Mouse (Mus musculus): Measurements from ENCODE around the gene Tcp1. TPM values are rescaled to one million over a fixed set of nuclear protein-coding genes. Genes with fewer than 3 reads are reported as not detected.
"Not testable (repeated sequence)": the region's sequence is repeated elsewhere in the genome, so short reads cannot be mapped to it uniquely, and the experiment has no call there.

The Tcp1 gene
- total RNA-seq, 2 experiments from 2014 or later, result 188 to 223 TPM

DNA sequence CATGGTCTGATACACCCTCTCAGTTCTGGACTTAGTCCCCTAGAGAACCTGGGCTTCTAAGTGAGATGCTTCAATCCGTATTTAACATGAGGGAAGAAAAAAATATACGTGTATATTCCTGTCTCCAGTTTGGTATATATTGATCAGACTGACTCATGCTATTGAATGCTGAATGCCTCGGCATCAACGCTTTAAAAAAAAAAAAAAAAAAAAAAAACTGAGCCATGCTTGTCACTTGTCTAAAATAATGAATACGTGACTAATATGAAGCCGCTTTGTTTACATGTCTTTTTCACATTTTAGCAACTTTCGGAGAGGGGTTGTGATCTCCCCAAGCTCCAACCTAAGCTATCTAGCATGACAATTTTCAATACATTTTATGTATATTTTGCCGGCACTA is 5.1 kb upstream of the Tcp1 start:
- DNase-seq (ENCODE audit: extremely low spot score in 1 of 2, low spot score in 1 of 2), result no peak

DNA sequence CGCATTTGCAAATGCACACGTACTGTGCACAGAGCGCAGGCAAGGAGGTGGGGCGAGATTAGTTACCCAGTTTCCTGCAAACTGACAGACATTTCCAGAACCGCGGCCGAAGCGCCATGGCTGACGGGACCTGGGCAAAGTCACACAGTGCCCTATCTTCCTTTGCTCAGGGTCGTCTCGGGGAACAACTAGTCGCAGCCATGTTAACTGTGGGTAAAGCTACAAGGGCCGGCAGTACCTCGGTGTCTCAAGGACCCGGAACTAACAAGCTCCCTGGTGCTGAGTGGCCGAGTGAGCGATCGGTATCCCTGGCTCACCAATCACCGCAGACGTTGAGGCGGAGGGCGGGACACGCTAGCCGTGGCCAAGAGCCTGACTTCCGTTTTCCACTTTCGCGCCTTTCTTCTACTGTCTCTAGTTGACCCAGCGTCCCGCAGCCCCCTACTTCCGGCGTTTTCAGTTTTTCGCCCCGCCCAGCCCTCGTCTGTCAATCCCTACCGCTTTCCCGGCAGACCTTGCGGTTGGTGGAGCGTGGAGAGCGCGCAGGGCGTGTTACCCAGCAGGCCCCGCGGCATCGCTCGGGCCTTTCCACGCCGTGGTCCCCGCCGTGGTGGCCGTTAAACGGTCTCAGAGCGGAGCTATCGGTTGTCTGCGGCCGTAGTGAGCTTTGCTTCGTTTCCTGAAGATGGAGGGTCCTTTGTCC is 531 bp downstream of the Tcp1 start, which contains the start of gene Mrpl18:
Gene Mrpl18 (minus strand): TSS at position 465 of the 703 bp plus-strand sequence.
- DNase-seq (ENCODE audit: extremely low spot score in 1 of 2, low spot score in 1 of 2), result peak; percentile 90 to 91

DNA sequence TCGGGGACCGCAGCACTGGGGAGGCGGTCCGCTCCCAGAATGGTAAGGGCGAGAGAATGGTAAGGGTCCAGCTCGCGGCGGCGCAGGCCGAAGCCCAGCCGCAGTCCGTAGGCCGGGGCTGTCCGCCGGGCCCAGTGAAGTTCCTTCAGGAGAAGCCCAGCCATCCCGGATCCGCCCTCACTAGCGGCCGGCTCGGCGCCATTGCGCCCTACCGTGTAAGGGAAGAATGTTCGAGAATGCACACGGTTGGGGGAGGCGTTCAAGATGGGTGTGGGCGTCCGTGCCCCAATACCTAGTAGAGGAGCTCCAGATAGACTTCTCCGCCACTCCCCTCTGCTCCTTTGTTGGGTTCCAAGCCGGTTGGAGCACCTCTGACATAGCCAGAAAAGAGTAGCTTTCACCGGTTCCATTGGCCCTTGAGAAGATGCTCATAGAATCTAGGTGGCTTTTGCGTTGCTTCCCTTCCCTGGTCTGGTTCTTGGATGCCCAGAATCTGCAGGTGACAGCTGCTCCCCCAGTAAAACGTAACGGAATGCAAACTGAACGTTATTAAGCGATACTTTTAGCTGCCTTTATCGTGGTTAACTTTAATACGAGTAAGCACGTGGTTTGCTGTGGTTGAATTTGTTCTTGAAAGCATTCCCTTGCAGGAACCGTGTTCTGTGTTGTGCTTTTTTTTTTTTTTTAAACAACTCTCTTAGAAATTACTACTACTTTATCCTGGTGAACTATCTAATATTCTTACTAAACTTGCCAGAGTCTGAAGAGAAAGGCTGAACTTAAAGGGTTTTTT is 1.3 kb downstream of the Tcp1 start:
- peak in 1 of 2 experiments; percentile 32 for DNase-seq (ENCODE audit: extremely low spot score in 1 of 2, low spot score in 1 of 2)

DNA sequence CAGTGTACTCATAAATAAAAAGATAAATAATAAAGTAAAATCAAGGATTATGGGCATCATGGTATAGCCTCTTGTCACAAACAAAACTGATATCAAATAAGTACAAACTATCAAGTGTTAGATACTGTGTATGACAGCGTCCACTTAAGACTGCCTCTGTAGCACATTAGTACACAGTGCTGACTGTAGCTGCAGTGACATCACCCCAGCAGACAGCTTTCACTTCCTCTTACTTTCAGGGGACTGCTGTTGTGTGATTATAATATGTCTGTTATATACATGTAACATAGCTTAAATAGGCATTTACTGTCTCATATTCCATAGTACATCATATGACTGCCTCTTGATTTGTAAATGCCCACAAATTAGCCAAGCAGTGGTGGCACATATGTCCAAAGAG is 5.6 kb downstream of the Tcp1 start:
- no peak for DNase-seq (ENCODE audit: extremely low spot score in 1 of 2, low spot score in 1 of 2)

DNA sequence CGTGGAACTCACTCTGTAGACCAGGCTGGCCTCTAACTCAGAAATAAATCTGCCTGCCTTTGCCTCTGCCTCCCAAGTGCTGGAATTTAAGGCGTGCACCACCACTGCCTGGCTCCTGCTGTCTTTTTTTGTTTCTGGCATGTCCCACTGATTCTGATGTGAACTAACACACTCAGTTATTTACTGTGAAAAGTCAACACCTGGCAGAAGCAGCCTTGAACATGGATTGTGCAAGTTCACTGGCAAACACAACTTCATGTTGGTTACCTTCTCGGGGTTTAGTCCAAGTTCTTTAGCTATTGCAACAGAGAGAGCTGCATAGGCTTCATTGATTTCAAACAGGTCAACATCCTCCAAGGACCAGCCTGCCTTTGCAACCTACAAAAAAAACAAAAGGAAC is 9.5 kb downstream of the Tcp1 start:
- DNase-seq (ENCODE audit: extremely low spot score in 1 of 2, low spot score in 1 of 2), result no peak

DNA sequence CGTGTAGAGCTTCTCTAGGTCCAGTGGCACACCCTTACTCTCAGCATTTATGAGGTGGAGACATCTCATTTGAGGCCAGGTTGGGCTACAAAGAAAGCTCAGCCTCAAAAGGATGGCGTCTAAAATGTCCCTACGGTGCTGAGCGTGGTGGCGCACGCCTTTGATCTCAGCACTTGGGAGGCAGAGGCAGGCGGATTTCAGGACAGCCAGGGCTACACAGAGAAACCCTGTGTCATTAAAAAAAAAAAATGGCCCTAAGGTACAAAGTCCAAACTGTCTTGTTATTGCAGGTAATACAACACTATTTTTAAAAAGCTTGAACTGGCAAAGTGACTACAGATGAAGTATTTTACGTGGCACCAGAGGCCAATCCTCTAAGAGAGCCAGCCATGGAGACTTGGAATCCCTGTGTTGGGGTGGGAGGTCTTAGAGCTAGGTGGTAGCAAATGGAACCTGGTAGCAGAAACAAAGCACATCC is 10.2 kb downstream of the Tcp1 start:
- no peak for DNase-seq (ENCODE audit: extremely low spot score in 1 of 2, low spot score in 1 of 2)

DNA sequence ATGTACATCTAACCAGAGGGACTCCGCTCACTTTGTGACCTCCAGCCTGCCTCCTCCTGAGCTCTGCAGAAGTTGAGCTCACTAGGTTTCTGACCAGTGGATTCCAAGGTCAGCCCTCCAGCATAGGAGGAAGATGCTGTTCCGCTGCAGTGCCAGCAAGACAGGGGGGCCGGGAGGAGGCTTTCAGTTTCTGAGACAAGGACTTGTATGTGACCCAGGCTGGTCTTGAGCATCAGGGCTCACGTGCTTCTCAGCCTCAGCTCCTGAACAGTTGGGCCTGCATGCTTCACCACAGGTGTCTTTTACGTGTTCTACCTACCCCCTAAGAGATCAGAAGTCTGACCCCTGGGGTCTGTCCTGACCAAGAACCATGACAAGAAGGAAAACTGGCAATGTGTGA is 16.1 kb downstream of the Tcp1 start:
- DNase-seq (ENCODE audit: extremely low spot score in 1 of 2, low spot score in 1 of 2), result not testable (repeated sequence)

DNA sequence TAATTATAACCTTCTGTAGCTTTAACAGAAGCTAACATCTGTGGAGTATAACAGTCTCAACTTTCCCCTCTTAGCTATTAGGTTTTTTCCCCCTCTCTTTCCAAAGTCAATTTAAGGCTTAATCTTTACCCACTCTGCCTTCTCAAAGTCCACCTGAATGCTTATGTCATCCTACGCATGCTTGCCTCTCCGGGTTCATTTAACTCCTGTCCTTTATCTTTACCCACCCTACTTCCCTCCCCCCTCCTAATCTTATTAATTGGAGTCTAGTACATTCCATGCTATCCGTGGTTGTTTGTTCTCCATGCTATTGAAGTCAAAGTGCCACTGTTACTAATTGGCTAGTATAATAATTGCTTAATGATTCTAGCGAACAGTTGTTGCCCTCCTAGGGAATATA is 20.2 kb downstream of the Tcp1 start:
- no peak for DNase-seq (ENCODE audit: extremely low spot score in 1 of 2, low spot score in 1 of 2)

DNA sequence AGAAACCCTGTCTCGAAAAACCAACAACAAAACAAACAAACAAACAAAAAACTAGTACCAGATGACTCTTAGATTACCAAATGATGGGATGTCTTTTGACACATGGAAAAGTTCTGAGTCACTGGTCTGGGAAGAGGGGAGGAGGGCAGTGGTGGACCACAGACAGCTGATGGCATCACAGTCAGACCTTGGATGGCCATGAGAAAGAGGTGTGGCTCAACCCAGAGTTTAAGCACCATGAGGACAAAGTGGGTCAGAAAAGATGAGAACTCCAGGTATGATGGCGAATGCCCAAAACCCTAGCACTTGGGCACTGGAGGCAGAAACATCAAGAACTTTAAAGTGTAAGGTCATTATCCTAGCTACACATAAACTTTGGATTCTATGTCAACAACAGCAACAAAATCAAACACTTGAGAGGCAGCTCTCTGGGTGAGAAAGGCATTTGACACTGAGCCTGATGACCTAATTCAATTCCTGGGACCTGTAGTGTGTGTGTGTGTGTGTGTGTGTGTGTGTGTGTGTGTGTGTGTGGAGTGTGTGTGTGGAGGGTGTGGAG is 22.0 kb downstream of the Tcp1 start:
- DNase-seq (ENCODE audit: extremely low spot score in 1 of 2, low spot score in 1 of 2), result no peak

DNA sequence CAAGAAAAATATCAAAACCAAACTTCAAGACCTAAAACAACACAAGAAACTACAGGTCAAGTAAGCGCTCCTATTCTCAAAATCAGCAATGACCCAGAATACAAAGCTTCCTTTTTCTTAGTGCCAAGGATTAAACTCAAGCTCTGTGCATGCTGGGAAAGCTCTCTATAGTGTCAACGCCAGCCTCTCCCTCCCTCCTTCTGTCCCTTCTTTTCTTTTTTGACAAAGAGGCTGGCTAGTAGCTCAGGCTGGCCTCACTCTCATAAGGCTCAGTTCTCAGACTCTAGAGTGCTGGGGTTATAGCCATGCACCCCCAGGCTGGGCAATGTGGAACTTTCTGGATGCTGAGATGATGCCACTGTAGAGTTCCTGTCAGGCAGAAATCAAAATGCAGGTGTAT is 22.6 kb downstream of the Tcp1 start:
- no peak for DNase-seq (ENCODE audit: extremely low spot score in 1 of 2, low spot score in 1 of 2)

DNA sequence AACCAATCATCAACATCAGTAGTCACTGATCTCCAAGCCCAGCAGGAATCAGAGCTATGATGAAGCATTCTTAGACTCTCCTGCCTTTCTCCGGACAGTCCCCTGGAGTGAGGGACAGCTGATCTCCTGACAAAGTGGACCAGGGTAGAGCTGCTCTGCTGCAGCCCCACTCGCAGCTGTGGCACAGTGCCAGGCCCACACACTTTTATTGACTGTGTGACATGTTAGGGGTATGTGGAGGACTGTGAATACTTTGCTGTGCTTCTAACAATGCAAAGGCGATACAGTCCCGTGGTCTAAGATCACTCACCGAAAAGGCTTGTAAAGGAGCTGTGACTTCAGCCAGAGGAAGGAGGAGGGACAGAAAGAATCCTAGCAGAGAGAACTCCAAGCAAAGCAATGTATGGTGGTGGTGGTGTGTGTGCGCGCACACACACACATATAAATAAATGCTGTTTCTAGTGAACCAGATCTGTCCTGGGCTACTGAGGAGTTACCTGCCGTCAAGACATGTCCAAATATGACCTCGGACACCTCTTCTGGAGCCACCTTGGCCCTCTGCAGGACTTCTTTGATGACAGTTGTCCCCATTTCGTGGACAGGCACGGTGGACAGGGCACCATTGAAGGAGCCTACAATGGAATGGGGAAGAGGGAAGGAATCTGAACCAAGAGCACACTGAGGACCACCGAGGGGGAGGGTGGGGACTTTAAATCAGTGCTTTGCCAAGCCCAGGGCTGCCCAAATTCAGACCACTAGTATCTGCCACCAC is 24.1 kb downstream of the Tcp1 start:
- DNase-seq (ENCODE audit: extremely low spot score in 1 of 2, low spot score in 1 of 2), result not testable (repeated sequence)

DNA sequence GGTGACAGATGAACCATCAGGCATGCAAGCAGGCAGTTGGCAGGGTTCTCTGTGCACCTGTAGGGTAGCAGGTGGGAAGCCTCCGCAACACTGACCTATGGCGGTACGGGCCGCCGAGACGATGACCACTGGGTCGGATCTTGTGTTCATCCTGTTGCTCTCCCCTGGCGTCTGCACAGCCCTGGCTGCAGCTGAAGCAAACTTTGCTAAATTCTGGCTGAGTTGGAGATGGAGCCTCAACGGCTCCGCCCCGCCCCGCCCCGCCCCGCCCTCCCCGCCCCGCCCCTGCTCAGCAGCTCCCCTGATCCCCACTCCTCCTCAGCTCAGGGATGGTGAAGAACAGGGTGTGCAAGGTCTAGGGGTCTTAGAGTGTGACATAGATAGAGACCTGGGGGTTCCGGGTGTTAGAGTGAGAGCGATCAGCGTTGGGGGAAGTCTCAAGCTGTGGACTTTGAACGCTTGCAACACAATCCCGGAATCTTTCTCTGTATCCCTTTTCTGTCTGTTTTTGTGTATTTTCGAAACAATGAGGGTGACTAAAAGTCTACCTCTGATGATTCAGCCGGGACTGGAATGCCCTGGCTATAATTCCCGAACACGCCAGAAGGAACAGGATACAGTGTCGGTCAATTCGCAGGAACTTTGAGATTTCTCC is 24.8 kb downstream of the Tcp1 start, which contains the start of gene Acat3:
Gene Acat3 (minus strand): TSS at position 450 of the 655 bp plus-strand sequence.
- DNase-seq (ENCODE audit: extremely low spot score in 1 of 2, low spot score in 1 of 2), result no peak

DNA sequence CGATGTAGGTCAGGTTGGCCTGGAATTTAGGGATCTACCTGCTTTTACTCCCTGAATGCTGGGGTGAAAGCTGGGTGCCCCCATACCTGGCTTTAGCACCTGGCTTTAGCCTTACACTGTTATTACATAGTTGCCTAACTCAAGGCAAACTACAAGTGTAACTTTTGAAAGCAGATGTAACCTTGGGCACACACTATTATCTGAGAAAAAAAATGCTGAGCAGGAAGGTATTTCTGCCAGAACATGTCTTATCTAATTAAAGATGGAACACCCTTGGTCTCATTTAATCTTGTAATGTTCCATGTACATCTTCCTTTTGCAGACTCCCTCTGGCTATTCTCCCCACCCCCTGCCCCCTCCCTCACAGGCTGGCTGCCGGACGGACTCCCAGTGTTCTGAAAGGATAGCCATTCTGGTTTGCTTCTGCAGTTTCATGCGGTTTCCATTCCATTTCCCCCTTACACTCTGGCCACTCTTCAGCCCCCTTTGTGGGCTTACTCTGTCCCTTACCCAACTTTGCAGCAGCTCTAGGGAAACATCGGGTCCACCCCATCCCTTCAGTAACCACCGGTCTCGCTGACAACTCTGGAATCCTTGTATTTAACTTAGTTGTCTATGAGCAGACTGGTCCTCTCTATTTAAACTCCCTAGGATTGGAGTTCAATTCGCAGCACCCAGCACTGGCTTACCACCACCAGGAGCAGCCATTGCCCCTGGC is 26.2 kb downstream of the Tcp1 start:
- no peak for DNase-seq (ENCODE audit: extremely low spot score in 1 of 2, low spot score in 1 of 2)

DNA sequence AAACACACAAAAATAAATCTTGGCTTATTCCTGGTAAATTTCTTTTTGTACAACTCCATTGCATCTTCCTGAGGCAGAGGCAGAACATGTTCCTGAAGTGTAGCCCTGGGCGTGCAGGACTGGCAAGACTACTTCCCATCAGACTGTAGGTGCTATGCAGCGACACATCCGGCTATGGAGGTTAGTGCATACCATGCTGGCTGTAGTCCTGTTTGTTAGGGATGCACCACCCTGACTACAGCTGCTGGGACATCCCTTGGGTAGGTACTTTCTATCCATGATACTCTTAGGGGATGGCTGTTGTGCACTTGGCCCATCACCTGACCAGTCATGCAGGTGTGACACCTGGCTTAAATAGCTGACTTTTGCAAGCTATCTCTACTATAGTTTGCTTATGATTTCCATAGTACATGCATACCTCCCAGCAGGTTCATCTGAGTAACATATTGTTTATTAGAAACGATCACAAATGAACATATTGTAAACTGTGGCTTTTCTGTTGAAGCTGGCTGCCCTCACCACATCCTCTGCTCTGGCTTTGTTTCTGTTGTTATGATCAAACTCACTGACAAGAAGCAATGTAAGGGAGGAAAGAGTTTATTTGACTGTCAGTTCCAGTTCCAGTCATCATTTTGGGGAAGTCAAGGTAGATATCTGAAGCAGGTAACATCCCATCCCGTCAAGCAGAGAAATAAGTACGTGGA is 27.1 kb downstream of the Tcp1 start:
- DNase-seq (ENCODE audit: extremely low spot score in 1 of 2, low spot score in 1 of 2), result no peak

DNA sequence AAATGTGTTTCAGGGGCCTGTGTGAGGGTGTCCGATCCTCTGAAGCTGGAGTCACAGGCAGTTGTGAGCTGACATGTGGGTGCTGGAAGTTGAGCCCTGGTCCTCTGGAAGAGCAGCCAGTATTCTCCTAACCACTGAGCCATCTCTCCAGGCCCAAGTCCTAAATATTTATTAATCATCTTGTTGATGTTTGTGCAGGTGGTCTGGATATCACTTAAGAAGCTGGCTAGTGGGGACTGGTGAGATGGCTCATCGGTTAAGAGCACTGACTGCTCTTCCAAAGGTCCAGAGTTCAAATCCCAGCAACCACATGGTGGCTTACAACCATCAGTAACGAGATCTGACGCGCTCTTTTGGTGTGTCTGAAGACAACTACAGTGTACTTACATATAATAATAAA is 34.2 kb downstream of the Tcp1 start:
- DNase-seq (ENCODE audit: extremely low spot score in 1 of 2, low spot score in 1 of 2), result no peak

DNA sequence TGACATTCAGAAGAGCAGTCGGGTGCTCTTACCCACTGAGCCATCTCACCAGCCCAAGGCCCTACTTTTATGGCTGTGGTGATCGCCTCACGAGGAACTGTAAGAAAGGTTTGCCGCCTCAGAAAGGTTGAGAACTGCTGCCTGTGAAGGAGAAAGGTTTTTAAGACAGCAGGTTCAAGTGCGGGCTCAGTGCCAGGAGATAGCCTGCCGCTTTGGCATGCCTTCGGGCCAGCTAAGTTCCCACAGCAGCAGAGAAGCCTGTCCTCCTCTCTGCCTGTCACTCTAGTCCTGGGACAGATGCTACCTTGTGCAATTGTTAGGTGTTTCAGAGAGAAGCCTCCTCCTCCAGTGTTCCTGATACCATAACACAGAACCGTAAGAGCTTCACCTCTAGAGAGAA is 41.2 kb downstream of the Tcp1 start:
- no peak for DNase-seq (ENCODE audit: extremely low spot score in 1 of 2, low spot score in 1 of 2)

DNA sequence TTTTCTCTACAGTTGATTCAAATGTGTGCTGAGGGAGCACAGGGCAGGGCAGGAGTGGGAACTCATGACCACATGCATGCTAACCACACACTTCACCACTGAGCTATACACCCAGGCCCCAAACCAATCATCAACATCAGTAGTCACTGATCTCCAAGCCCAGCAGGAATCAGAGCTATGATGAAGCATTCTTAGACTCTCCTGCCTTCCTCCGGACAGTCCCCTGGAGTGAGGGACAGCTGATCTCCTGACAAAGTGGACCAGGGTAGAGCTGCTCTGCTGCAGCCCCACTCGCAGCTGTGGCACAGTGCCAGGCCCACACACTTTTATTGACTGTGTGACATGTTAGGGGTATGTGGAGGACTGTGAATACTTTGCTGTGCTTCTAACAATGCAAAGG is 43.9 kb downstream of the Tcp1 start:
- not testable (repeated sequence) for DNase-seq (ENCODE audit: extremely low spot score in 1 of 2, low spot score in 1 of 2)

DNA sequence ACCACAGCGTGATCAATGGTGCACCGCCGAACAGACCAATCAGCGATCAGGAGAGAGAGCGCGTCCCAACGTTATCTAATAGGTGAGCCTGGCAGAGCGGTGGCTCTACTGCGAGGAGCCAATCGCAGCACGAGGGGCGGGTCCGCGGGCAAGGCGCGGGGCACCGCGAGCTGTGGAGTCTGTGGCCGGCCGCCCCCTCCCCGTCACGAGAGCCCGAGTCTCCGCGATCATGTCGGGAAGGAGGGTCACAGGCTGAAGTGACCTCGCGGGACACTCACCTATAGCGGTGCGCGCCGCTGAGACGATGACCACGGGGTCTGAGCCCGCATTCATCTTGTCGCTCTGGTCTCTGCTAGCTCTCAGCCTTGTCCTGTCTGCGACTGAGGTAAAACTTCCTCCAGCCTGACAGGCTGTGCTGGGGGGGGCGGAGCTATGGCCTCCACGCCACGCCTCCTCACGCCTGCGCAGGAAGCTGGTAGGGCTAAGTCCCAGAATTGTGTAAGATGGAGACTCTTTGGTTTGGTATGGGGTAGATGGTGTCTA is 44.9 kb downstream of the Tcp1 start, which contains the start of gene Acat2:
Gene Acat2 (minus strand): TSS at position 417 of the 543 bp plus-strand sequence.
- DNase-seq (ENCODE audit: extremely low spot score in 1 of 2, low spot score in 1 of 2), result peak; percentile 82 to 94

Measured in layer of hippocampus, postnatal 25 days (tissue).